Comparison of ENCODE assay signal across 7 mouse cellular contexts in the genomic region with DNA sequence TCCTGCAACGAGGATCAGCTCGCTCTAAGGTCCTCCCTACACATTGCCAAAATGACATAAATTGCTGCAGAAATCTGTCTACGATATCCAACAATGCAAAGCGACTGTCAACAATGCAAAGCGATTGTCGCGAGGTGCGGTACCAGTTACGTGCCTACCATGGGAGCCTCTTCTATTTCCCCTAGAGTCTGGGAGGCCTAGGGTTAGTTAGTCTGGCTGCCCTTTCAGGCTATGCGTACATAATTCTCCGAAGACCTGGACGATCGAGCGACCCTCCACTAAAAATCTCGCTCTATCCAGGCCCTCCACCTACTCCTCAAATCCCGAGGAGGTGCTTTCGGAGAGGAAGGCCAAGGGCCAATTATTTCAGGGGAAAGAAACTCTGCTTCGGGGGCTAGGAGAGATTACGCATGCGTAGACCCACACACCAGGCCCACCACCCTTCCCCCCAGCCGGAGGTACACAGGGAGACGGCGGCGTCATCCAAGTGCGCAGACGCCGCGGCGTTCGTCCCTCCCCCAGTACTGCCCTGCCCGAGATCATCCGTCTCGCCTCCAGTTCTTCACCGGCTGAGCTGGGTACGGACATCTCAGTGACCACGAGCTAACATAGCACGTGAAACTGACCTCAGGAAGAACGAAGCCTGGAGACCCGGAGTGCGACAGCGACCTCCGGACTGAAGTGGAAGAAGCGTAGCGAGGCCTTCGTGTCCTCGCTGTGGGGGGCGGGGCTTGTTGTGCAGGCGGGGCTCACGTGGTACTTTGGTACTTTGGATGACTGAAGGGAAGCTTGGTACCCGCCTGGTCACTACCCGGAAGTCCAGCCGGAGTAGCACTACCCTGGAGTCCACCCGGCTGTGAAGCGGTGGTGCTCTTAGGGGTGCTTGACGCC. TPM values are rescaled to one million over a fixed set of nuclear protein-coding genes. Genes with fewer than 3 reads are reported as not detected.
DNase-seq lines count a peak whose midpoint lies in the region; ATAC-seq and TF ChIP-seq lines count a peak whose summit lies in the region.

A gene (minus strand): TSS at position 742 of the 891 bp plus-strand sequence.

- H3K9ac ChIP-seq in intestine, postnatal 0 days (ENCODE audit: low read depth, low read length): peak within 1 kb of the TSS; percentile 64
- peak within 1 kb of the TSS; percentile 62 for H3K9ac ChIP-seq in midbrain, embryonic 12.5 days (replicated peaks)

- H3K27me3 ChIP-seq in intestine, postnatal 0 days (replicated peaks; ENCODE audit: control insufficient read depth, insufficient read depth, low read length): no peaks in the 10 kb centered on the region
- 0 out of 2 replicates have a peak, but pooled peaks cover 4% of the 10 kb centered on the region for H3K27me3 ChIP-seq in midbrain, embryonic 12.5 days
- H3K27me3 ChIP-seq in small intestine, adult 2 months (ENCODE audit: control insufficient read depth, insufficient read depth, low read length): no peaks in the 10 kb centered on the region

- H3K27ac ChIP-seq in intestine, postnatal 0 days (ENCODE audit: low read depth, low read length): peak within 1 kb of the TSS; percentile 87
- peak within 1 kb of the TSS; percentile 92 for H3K27ac ChIP-seq in midbrain, embryonic 12.5 days (replicated peaks)
- peak within 1 kb of the TSS; percentile 93 for H3K27ac ChIP-seq in small intestine, adult 2 months (ENCODE audit: insufficient read depth, low read depth, low read length)

- no peaks in the 10 kb centered on the region for H3K9me3 ChIP-seq in intestine, postnatal 0 days (ENCODE audit: control insufficient read depth)
- H3K9me3 ChIP-seq in midbrain, embryonic 12.5 days: no peaks in the 10 kb centered on the region

- peak; percentile 88 for ATAC-seq in intestine, postnatal 0 days
- ATAC-seq in midbrain, embryonic 12.5 days (ENCODE audit: low FRiP score, low read depth): peak; percentile 98

- no peaks in the 10 kb centered on the region for H3K36me3 ChIP-seq in intestine, postnatal 0 days (ENCODE audit: control insufficient read depth, insufficient read depth)
- no peaks in the 10 kb centered on the region for H3K36me3 ChIP-seq in midbrain, embryonic 12.5 days
- no peaks in the 10 kb centered on the region for H3K36me3 ChIP-seq in small intestine, adult 2 months (ENCODE audit: control insufficient read depth, insufficient read depth, low read length)

- 2% methylated on average over 55 of the region's 55 CpGs for WGBS in intestine, postnatal 0 days
- 3% methylated on average over 55 of the region's 55 CpGs for WGBS in midbrain, embryonic 12.5 days
- WGBS in small intestine, adult 2 months: 1% methylated on average over 55 of the region's 55 CpGs

- peak within 1 kb of the TSS; percentile 88 for H3K4me2 ChIP-seq in intestine, postnatal 0 days (replicated peaks; ENCODE audit: low read depth)
- H3K4me2 ChIP-seq in midbrain, embryonic 12.5 days (replicated peaks): peak within 1 kb of the TSS; percentile 55

- peak; percentile 87 for TF ChIP-seq POLR2A in small intestine, adult 2 months (IDR thresholded peaks at IDR 0.05; ENCODE audit: low read depth, low read length)

- TF ChIP-seq CTCF in intestine, postnatal 0 days (IDR thresholded peaks at IDR 0.05; ENCODE audit: low read depth): 0 out of 2 replicates have a peak, but pooled peaks have one; percentile 19
- TF ChIP-seq CTCF in small intestine, adult 2 months (IDR thresholded peaks at IDR 0.05; ENCODE audit: extremely low read depth, insufficient read length, insufficient replicate concordance, low read depth, low read length): no peak

- peak within 1 kb of the TSS; percentile 53 for H3K4me3 ChIP-seq in intestine, postnatal 0 days (ENCODE audit: low read depth, low read length)
- peak within 1 kb of the TSS; percentile 53 for H3K4me3 ChIP-seq in midbrain, embryonic 12.5 days
- peak within 1 kb of the TSS; percentile 72 for H3K4me3 ChIP-seq in small intestine, adult 2 months (ENCODE audit: low read depth, low read length)

- H3K4me1 ChIP-seq in intestine, postnatal 0 days (replicated peaks; ENCODE audit: control insufficient read depth, insufficient read depth, low read length): peaks cover 12% of the 10 kb centered on the region
- peaks cover 22% of the 10 kb centered on the region for H3K4me1 ChIP-seq in midbrain, embryonic 12.5 days
- H3K4me1 ChIP-seq in small intestine, adult 2 months (ENCODE audit: control insufficient read depth, insufficient read depth, insufficient read length, low read length): peaks cover 23% of the 10 kb centered on the region; the same call in 1 of the 2 replicates

- intact Hi-C loops in left cerebral cortex, postnatal 4 days (cut with DNase I): loop anchor here (10.0 kb wide), 3 partner anchors 108 to 318 kb away; a partner anchor contains a TSS

- DNase-seq in adrenal gland, adult 8-10 months: peak; percentile 90
- DNase-seq in embryo, embryonic 9.5 days (ENCODE audit: extremely low spot score): peak; percentile 96
- DNase-seq in gonadal fat pad, adult 2 months (ENCODE audit: low read depth): no peak
- DNase-seq in left cerebral cortex, postnatal 4 days: peak; percentile 96

RNA-seq across cellular contexts. Expression of the gene that starts here (rescaled TPM):
- 100 to 1,000 TPM; 339 to 382 (median 360) TPM for total RNA-seq in adrenal gland, adult 8-10 months (2022)
- polyA plus RNA-seq in gonadal fat pad, adult 2 months (2012; rRNA removed): 227 and 260 TPM in 2 replicates
- 133 and 141 TPM in 2 replicates for polyA plus RNA-seq in intestine, postnatal 0 days (2015; fragmentation: Nextera tagmentation; extraction: Ambion mirVana)
- 10 to 100 TPM; 20.1 to 25.3 TPM for total RNA-seq in left cerebral cortex, postnatal 4 days (2021)
- 47.4 and 54.9 TPM in 2 replicates for polyA plus RNA-seq in midbrain, embryonic 12.5 days (2016; fragmentation: Nextera tagmentation; extraction: Ambion mirVana)
- 113 and 162 TPM in 2 replicates for polyA plus RNA-seq in small intestine, adult 2 months (2012; rRNA removed)

Comparison
In these comparisons a context has a peak if more than half of its experiments do, and no peak if none do; other contexts are left out.
1. RNA of the gene that starts here (total RNA-seq): 339 to 382 TPM in adrenal gland, adult 8-10 months; 20.1 to 25.3 TPM in left cerebral cortex, postnatal 4 days; every median in the first group is over 10 times any median in the second.
2. Peak in every context shown above with its lines, with median percentiles within 50 percentile points of each other: H3K27ac ChIP-seq and H3K4me3 ChIP-seq.